Mouse (Mus musculus) heart, embryonic 15.5 days (tissue): Measurements from ENCODE around the gene Mllt10. TPM values are rescaled to one million over a fixed set of nuclear protein-coding genes. Genes with fewer than 3 reads are reported as not detected.

Experiments
- ATAC-seq: fragments of 200-750 bp; cut with Nextera tagmentation; replicated peaks from 2 replicates; pipeline ENCODE4 v1.8.0; 2017; ENCODE audit warnings: low read depth, moderate TSS enrichment; ENCODE audit not compliant: insufficient number of reproducible peaks, insufficient read depth, low FRiP score
- H3K27ac ChIP-seq: fragments of 300-500 bp; sonication (generic); 2 replicates; pipeline ENCODE4 v1.5.1; 2015; ENCODE audit warnings: mild to moderate bottlenecking, inconsistent platforms
- H3K27me3 ChIP-seq: fragments of 300-500 bp; sonication (generic); 2 replicates; pipeline ENCODE4 v1.6.1; 2015; ENCODE audit warnings: inconsistent platforms
- H3K36me3 ChIP-seq: fragments of 300-500 bp; sonication (generic); 2 replicates; pipeline ENCODE4 v1.6.1; 2015; ENCODE audit warnings: mild to moderate bottlenecking, inconsistent platforms
- H3K4me1 ChIP-seq: fragments of 300-500 bp; sonication (generic); replicated peaks from 2 replicates; pipeline ENCODE4 v1.6.1; 2015; ENCODE audit warnings: inconsistent platforms
- H3K4me2 ChIP-seq: fragments of 300-500 bp; sonication (generic); 2 replicates; pipeline ENCODE4 v1.6.1; 2015; ENCODE audit warnings: inconsistent platforms, mild to moderate bottlenecking, moderate library complexity
- H3K4me3 ChIP-seq: fragments of 300-500 bp; sonication (generic); 2 replicates; pipeline ENCODE4 v1.5.1; 2015; ENCODE audit warnings: mild to moderate bottlenecking, inconsistent platforms
- H3K9ac ChIP-seq: fragments of 300-500 bp; sonication (generic); 2 replicates; pipeline ENCODE4 v1.6.1; 2015; ENCODE audit warnings: mild to moderate bottlenecking, inconsistent platforms
- H3K9me3 ChIP-seq: fragments of 300-500 bp; sonication (generic); replicated peaks from 2 replicates; pipeline ENCODE4 v1.6.1; 2016; ENCODE audit warnings: inconsistent platforms
- whole genome bisulfite sequencing: fragments of 180-500 bp; shearing (Covaris S2); methylation state at CpG from one replicate; pipeline ENCODE4 v1.1.7; 2015; ENCODE audit warnings: mixed read lengths; 5-methylcytosine and 5-hydroxymethylcytosine counted together
- polyA plus RNA-seq: library from polyadenylated mRNA; unstranded; fragments of >200 nt; fragmentation: Nextera tagmentation; extraction: Ambion mirVana; gene quantifications from 2 replicates; pipeline ENCODE4 v1.2.1, GENCODE M21; 2015

Mllt10 gene
- polyA plus RNA-seq, 1 experiment from 2014 or later, result 36.0 TPM

GRCm38 (mm10) chr2:18209211-18209823 lies 154.3 kb downstream of the Mllt10 start:
- H3K27me3 ChIP-seq, result no peaks in the 10 kb centered on the region
- H3K36me3 ChIP-seq, result peaks cover 71% of the 10 kb centered on the region
- H3K4me3 ChIP-seq, result no peak overlapping the region
- ATAC-seq, result no peak
- H3K4me2 ChIP-seq, result no peak overlapping the region
- no peaks in the 10 kb centered on the region for H3K9me3 ChIP-seq
- 88% methylated on average over 7 of the region's 7 CpGs for WGBS
- H3K9ac ChIP-seq, result no peak overlapping the region
- H3K4me1 ChIP-seq, result peaks cover 3% of the 10 kb centered on the region
- H3K27ac ChIP-seq, result no peak overlapping the region

GRCm38 (mm10) chr2:18209948-18210347 lies 154.9 kb downstream of the Mllt10 start:
- Histone ChIP-seq H3K4me1 (peaks cover 3% of the 10 kb centered on the region), H3K9me3 (no peaks in the 10 kb centered on the region), H3K4me3 (no peak overlapping the region), H3K36me3 (peaks cover 77% of the 10 kb centered on the region), H3K4me2 (no peak overlapping the region), H3K9ac (no peak overlapping the region), H3K27ac (no peak overlapping the region), H3K27me3 (no peaks in the 10 kb centered on the region)
- 83% methylated on average over 4 of the region's 4 CpGs for WGBS
- ATAC-seq, result no peak

DNA sequence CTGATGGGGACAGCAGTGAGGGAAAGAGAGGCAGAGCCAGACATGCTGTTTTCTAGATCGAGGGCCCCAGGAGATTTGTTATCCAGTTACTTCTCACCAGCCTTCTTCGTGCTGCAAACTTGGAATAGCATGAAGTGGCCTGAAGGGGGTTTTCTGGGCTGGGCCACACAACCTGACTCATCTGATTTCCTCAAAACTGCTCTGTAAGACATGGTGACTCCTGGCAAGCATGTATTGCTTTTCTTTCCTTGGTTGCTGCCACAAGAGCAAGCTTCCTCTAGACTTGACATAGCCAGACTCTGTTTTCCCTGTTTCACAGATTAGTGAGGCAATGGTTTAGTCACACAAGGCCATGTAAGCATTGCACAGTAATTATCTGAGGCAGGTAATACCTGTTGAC lies 159.0 kb downstream of the Mllt10 start:
- Histone ChIP-seq H3K36me3 (peaks cover 62% of the 10 kb centered on the region), H3K27ac (peak overlapping the region; percentile 12; the same call in 1 of the 2 replicates), H3K9ac (no peak overlapping the region), H3K4me3 (no peak overlapping the region), H3K9me3 (no peaks in the 10 kb centered on the region), H3K27me3 (no peaks in the 10 kb centered on the region), H3K4me2 (no peak overlapping the region), H3K4me1 (peaks cover 9% of the 10 kb centered on the region)
- no peak for ATAC-seq
- WGBS, result 37% methylated on average over 2 of the region's 2 CpGs

GRCm38 (mm10) chr2:18217867-18218266 lies 162.8 kb downstream of the Mllt10 start:
- Histone ChIP-seq H3K4me2 (no peak overlapping the region), H3K36me3 (peaks cover 37% of the 10 kb centered on the region), H3K27me3 (no peaks in the 10 kb centered on the region), H3K9ac (no peak overlapping the region), H3K4me1 (peaks cover 18% of the 10 kb centered on the region), H3K4me3 (no peak overlapping the region), H3K27ac (no peak overlapping the region), H3K9me3 (no peaks in the 10 kb centered on the region)
- no peak for ATAC-seq
- 78% methylated on average over 3 of the region's 3 CpGs for WGBS

DNA sequence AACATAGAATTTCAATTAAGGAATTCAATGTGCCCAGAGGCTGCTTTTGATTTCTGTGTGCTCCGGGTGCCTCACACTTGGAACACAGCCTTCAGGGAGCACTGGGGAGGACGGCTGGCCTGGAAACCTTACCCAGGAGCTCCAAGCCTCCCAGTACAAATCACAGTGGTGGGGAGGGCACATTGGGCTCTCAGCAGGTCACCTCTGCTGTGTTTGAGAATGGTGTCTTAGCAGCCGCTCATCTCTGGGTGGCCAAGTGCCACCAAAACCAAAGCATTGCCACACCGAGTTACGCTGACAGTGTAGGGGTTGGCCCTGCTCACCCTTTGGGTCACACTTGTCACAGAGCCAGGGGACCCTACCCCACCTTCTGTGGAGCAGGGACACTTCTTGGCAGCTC lies 163.5 kb downstream of the Mllt10 start:
- no peak for ATAC-seq
- H3K9ac ChIP-seq, result no peak overlapping the region
- no peaks in the 10 kb centered on the region for H3K9me3 ChIP-seq
- peaks cover 31% of the 10 kb centered on the region for H3K36me3 ChIP-seq
- no peak overlapping the region for H3K4me3 ChIP-seq
- no peak overlapping the region for H3K4me2 ChIP-seq
- H3K27ac ChIP-seq, result no peak overlapping the region
- peaks cover 20% of the 10 kb centered on the region for H3K4me1 ChIP-seq
- H3K27me3 ChIP-seq, result no peaks in the 10 kb centered on the region
- 76% methylated on average over 5 of the region's 5 CpGs for WGBS

- H3K4me2 ChIP-seq, result peak overlapping the region; percentile 2; the same call in 1 of the 2 replicates
- peaks cover 26% of the 10 kb centered on the region for H3K36me3 ChIP-seq
- H3K4me1 ChIP-seq, result peaks cover 18% of the 10 kb centered on the region
- H3K9me3 ChIP-seq, result no peaks in the 10 kb centered on the region
- H3K9ac ChIP-seq, result no peak overlapping the region
- H3K27me3 ChIP-seq, result no peaks in the 10 kb centered on the region
- H3K4me3 ChIP-seq, result no peak overlapping the region
- 38% methylated on average over 8 of the region's 8 CpGs for WGBS
- peak; percentile 45; the same call in 1 of the 2 replicates for ATAC-seq
- peak overlapping the region; percentile 36; the same call in 1 of the 2 replicates for H3K27ac ChIP-seq
Observed at GRCm38 (mm10) chr2:18219136-18219535, 164.1 kb downstream of the Mllt10 start.

- no peak for ATAC-seq
- Histone ChIP-seq H3K4me3 (no peak overlapping the region), H3K4me1 (peaks cover 18% of the 10 kb centered on the region), H3K36me3 (peaks cover 22% of the 10 kb centered on the region), H3K4me2 (no peak overlapping the region), H3K27ac (peak overlapping the region; percentile 36; the same call in 1 of the 2 replicates), H3K9ac (no peak overlapping the region), H3K27me3 (no peaks in the 10 kb centered on the region), H3K9me3 (no peaks in the 10 kb centered on the region)
- WGBS, result 61% methylated on average over 13 of the region's 13 CpGs
Observed at GRCm38 (mm10) chr2:18219569-18219968, 164.5 kb downstream of the Mllt10 start.

DNA sequence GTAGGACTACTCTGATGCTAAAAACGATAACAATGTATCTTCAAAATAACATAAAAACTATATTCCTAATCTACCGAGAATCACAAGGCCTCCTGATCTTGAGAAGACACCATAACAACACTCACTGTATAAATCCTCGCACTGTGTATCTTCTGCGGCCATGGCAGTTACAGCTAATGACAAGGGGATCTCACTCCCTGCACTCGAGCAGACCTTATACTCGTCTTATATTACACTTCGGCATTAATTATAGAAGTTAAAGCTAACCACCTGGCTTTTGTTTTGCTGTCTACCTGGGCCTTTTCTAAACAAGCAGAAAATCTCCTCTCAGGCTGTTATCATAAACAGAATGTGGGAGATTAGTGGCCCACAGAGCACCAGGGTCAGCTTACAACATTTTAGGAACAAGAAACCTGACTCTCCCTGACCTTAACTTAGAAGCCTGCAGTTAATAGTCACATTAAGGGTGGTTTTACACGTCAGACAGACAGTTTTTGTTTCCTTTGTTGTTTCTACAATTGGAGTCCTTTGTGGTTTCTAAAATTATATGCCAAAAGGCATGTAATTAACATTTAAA lies 173.5 kb downstream of the Mllt10 start:
- no peak overlapping the region for H3K4me2 ChIP-seq
- ATAC-seq, result no peak
- peaks cover 9% of the 10 kb centered on the region; the same call in 1 of the 2 replicates for H3K4me1 ChIP-seq
- no peaks in the 10 kb centered on the region for H3K27me3 ChIP-seq
- no peaks in the 10 kb centered on the region for H3K36me3 ChIP-seq
- WGBS, result 58% methylated on average over 8 of the region's 8 CpGs
- H3K4me3 ChIP-seq, result no peak overlapping the region
- H3K9me3 ChIP-seq, result no peaks in the 10 kb centered on the region
- no peak overlapping the region for H3K9ac ChIP-seq
- no peak overlapping the region for H3K27ac ChIP-seq

DNA sequence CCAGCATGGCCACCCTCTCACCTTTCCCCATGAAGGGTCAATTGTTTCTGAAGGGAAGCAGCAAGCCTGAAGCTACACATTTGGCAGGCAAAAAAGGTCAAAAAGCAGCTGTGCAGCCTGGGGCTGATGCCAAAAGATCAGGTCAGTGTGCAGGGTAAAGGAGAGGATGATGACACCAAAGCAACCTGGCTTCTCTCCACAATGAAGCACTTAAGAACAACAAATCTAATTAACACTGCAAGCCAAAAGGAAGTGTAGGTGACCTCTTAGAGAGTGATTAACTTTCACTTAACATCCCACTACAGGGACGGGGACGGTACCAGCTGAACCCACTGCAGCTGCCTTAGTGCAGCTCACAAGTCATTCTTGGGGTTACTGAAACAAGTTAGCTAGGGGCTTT lies 174.2 kb downstream of the Mllt10 start:
- Histone ChIP-seq H3K4me3 (no peak overlapping the region), H3K4me1 (peaks cover 9% of the 10 kb centered on the region; the same call in 1 of the 2 replicates), H3K9ac (no peak overlapping the region), H3K9me3 (no peaks in the 10 kb centered on the region), H3K36me3 (no peaks in the 10 kb centered on the region), H3K4me2 (no peak overlapping the region), H3K27me3 (no peaks in the 10 kb centered on the region), H3K27ac (no peak overlapping the region)
- ATAC-seq, result no peak
- 34% methylated on average over 2 of the region's 2 CpGs for WGBS

GRCm38 (mm10) chr2:18231143-18231542 lies 176.1 kb downstream of the Mllt10 start:
- peaks cover 12% of the 10 kb centered on the region; the same call in 1 of the 2 replicates for H3K4me1 ChIP-seq
- no peak overlapping the region for H3K4me2 ChIP-seq
- H3K27ac ChIP-seq, result no peak overlapping the region
- no peak overlapping the region for H3K4me3 ChIP-seq
- H3K9me3 ChIP-seq, result no peaks in the 10 kb centered on the region
- WGBS, result 68% methylated on average over 4 of the region's 4 CpGs
- no peak for ATAC-seq
- H3K27me3 ChIP-seq, result no peaks in the 10 kb centered on the region
- no peaks in the 10 kb centered on the region for H3K36me3 ChIP-seq
- H3K9ac ChIP-seq, result no peak overlapping the region

DNA sequence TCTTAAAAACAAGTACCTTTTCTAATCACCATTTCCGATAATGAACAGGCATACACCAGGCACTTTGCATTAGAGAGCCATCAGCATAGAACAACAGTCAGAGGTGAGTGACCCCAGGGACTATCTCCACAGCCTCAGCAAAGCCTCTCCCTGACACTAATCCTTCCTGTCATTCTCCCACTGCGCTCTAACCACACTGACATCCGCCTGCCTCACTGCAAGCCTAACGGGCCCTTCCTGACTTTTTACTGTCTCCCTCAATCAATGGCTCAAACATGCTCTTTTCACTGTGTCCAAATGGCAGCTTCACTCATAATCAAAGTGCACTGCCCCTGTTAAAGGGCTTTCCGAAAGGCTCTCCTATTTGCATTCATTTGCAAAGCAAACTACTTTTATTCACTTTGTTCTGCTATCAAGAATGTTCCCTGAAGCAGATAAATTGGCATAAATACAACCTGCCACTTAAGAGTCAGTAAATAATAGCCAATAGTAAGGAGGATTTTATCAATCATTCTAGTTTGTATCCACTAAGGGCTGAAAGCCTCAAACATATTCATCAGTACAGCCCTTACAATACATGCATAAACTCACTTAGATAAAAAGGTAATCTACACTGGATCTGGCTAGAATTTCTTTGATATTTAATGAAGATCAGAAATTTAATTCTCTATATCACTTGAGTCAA lies 178.0 kb downstream of the Mllt10 start:
- Histone ChIP-seq H3K36me3 (no peaks in the 10 kb centered on the region), H3K27me3 (no peaks in the 10 kb centered on the region), H3K9ac (no peak overlapping the region), H3K4me3 (no peak overlapping the region), H3K4me2 (no peak overlapping the region), H3K4me1 (peaks cover 12% of the 10 kb centered on the region; the same call in 1 of the 2 replicates), H3K27ac (no peak overlapping the region), H3K9me3 (no peaks in the 10 kb centered on the region)
- ATAC-seq, result no peak
- WGBS, result 27% methylated on average over 5 of the region's 5 CpGs
